Mouse (Mus musculus) brain, embryonic 14.5 days (tissue): Measurements from ENCODE around the gene Tmem131.

Experiments used
- CTCF ChIP-seq: fragments of 200-500 bp; IDR thresholded peaks from 2 replicates; pipeline ENCODE4 v1.5.1; 2012; ENCODE audit warnings: inconsistent platforms, mild to moderate bottlenecking, moderate library complexity, borderline replicate concordance; ENCODE audit not compliant: insufficient read depth, insufficient read length; ENCODE audit errors: extremely low read depth
- POLR2A ChIP-seq: fragments of 200-500 bp; IDR thresholded peaks from 2 replicates; pipeline ENCODE4 v1.6.1; 2012; ENCODE audit warnings: mild to moderate bottlenecking, inconsistent platforms, borderline replicate concordance; ENCODE audit not compliant: poor library complexity, insufficient read depth, insufficient read length, severe bottlenecking; ENCODE audit errors: extremely low read depth

GRCm38 (mm10) chr1:36947448-36947847, 4.0 kb upstream of the Tmem131 start:
- no peak for TF ChIP-seq CTCF
- TF ChIP-seq POLR2A, result no peak
